Mouse (Mus musculus): Measurements from ENCODE around the gene Tubgcp3.

- TF ChIP-seq MAZ (IDR thresholded peaks at IDR 0.05; ENCODE audit: low read depth, low read length) (no peak), CTCF (conservative IDR thresholded peaks at IDR 0.05 in 1 of 2, IDR thresholded peaks at IDR 0.05 in 1 of 2; ENCODE audit: low read depth in 2 of 2, low read length in 2 of 2) (no peak), POLR2A (IDR thresholded peaks at IDR 0.05; ENCODE audit: low read depth, low read length) (no peak)
Observed at GRCm38 (mm10) chr8:12638446-12638845, 33.6 kb downstream of the Tubgcp3 start.

Measured in CH12.LX (cell line).